ENCODE assay signal across 9 mouse cellular contexts in genomic region chr14:25587487-25588001, GRCm38 (mm10).
DNase-seq lines count a peak whose midpoint lies in the region; ATAC-seq lines count a peak whose summit lies in the region.
"Had no signal": no experiment of that assay in that cellular context is flagged by ENCODE, and none has a peak within 500 bp of the region (broad histone marks: within the 10 kb centered on the region; RNA-seq: fewer than 3 reads in every experiment).

No protein-coding gene starts in this region.

- H3K27ac ChIP-seq in forebrain, embryonic 16.5 days (ENCODE audit: low read length): peak overlapping the region; percentile 98
- H3K27ac ChIP-seq in intestine, embryonic 14.5 days (ENCODE audit: low read depth): peak overlapping the region; percentile 85
- peak overlapping the region; percentile 66 for H3K27ac ChIP-seq in liver, embryonic 11.5 days (ENCODE audit: low read depth, low read length)

- peak; percentile 59 to 60 for DNase-seq in cerebellum, postnatal 14 days
- DNase-seq in cerebellum, adult 11 months: no peak
- DNase-seq in adrenal gland, postnatal 25 days: peak; percentile 70
- DNase-seq in intestine, embryonic 14.5 days (ENCODE audit: low spot score): peak; percentile 69
- DNase-seq in liver, embryonic 11.5 days (ENCODE audit: low spot score): no peak
- DNase-seq in neural tube, embryonic 10.5 days (ENCODE audit: extremely low spot score, low spot score): peak; percentile 71
- no peak for DNase-seq in spleen, postnatal 14 days (ENCODE audit: low spot score in 2 of 2)

- no peaks in the 10 kb centered on the region for H3K36me3 ChIP-seq in forebrain, embryonic 16.5 days (ENCODE audit: control insufficient read depth, insufficient read depth)
- peaks cover 27% of the 10 kb centered on the region for H3K36me3 ChIP-seq in intestine, embryonic 14.5 days (ENCODE audit: control insufficient read depth, insufficient read depth, low read length)
- no peaks in the 10 kb centered on the region; the same call in 1 of the 2 replicates for H3K36me3 ChIP-seq in liver, embryonic 11.5 days (ENCODE audit: control insufficient read depth, insufficient read depth, low read length)

- H3K4me3 ChIP-seq in forebrain, embryonic 16.5 days (replicated peaks; ENCODE audit: low read length): no peak overlapping the region
- no peak overlapping the region for H3K4me3 ChIP-seq in intestine, embryonic 14.5 days (ENCODE audit: low read depth, low read length)
- no peak overlapping the region for H3K4me3 ChIP-seq in liver, embryonic 11.5 days (ENCODE audit: low read depth, low read length)

- peak overlapping the region; percentile 44 for H3K9ac ChIP-seq in forebrain, embryonic 16.5 days (replicated peaks; ENCODE audit: low read depth, low read length)
- peak overlapping the region; percentile 23; the same call in 1 of the 2 replicates for H3K9ac ChIP-seq in intestine, embryonic 14.5 days (ENCODE audit: low read length)
- H3K9ac ChIP-seq in liver, embryonic 11.5 days (ENCODE audit: low read depth, low read length): no peak overlapping the region

- peak; percentile 58 for ATAC-seq in forebrain, embryonic 16.5 days
- ATAC-seq in intestine, embryonic 14.5 days (replicated peaks; ENCODE audit: low FRiP score, low TSS enrichment, low read depth): peak; percentile 34; the same call in 1 of the 2 replicates
- ATAC-seq in liver, embryonic 11.5 days (replicated peaks; ENCODE audit: low FRiP score): 0 out of 2 replicates have a peak, but pooled peaks have one; percentile 30

- WGBS in forebrain, embryonic 16.5 days: 0% methylated on average over 6 of the region's 6 CpGs
- 7% methylated on average over 6 of the region's 6 CpGs for WGBS in intestine, embryonic 14.5 days
- WGBS in liver, embryonic 11.5 days: 17% methylated on average over 6 of the region's 6 CpGs

- H3K4me1 ChIP-seq in forebrain, embryonic 16.5 days (replicated peaks; ENCODE audit: control insufficient read depth, insufficient read depth, low read length): peaks cover 66% of the 10 kb centered on the region
- H3K4me1 ChIP-seq in intestine, embryonic 14.5 days (replicated peaks; ENCODE audit: control insufficient read depth, insufficient read depth, low read length): peaks cover 63% of the 10 kb centered on the region
- H3K4me1 ChIP-seq in liver, embryonic 11.5 days (replicated peaks; ENCODE audit: control insufficient read depth, insufficient read depth, low read length): peaks cover 50% of the 10 kb centered on the region

- no peaks in the 10 kb centered on the region for H3K27me3 ChIP-seq in forebrain, embryonic 16.5 days (replicated peaks; ENCODE audit: control insufficient read depth, insufficient read depth, low read length)
- no peaks in the 10 kb centered on the region for H3K27me3 ChIP-seq in intestine, embryonic 14.5 days (replicated peaks; ENCODE audit: control insufficient read depth, insufficient read depth, low read length)
- no peaks in the 10 kb centered on the region for H3K27me3 ChIP-seq in liver, embryonic 11.5 days (replicated peaks; ENCODE audit: control insufficient read depth, insufficient read depth, low read length)
- H3K27me3 ChIP-seq: CH12.LX had no signal

- peak overlapping the region; percentile 38 for H3K4me2 ChIP-seq in forebrain, embryonic 16.5 days (ENCODE audit: low read length)
- 0 out of 2 replicates have a peak overlapping the region, but pooled peaks have one; percentile 1 for H3K4me2 ChIP-seq in intestine, embryonic 14.5 days (ENCODE audit: low read length)
- peak overlapping the region; percentile 8; the same call in 1 of the 2 replicates for H3K4me2 ChIP-seq in liver, embryonic 11.5 days

- no peaks in the 10 kb centered on the region for H3K9me3 ChIP-seq in forebrain, embryonic 16.5 days (ENCODE audit: control insufficient read depth, low read length)
- H3K9me3 ChIP-seq in intestine, embryonic 14.5 days (ENCODE audit: control insufficient read depth, low read length): no peaks in the 10 kb centered on the region
- no peaks in the 10 kb centered on the region for H3K9me3 ChIP-seq in liver, embryonic 11.5 days (ENCODE audit: control insufficient read depth, low read length)

Comparison
In these comparisons a context has a peak if more than half of its experiments do, and no peak if none do; other contexts are left out.
1. DNase-seq: peak in cerebellum, postnatal 14 days (2 of 2), adrenal gland, postnatal 25 days (single experiment), intestine, embryonic 14.5 days (single experiment) and neural tube, embryonic 10.5 days (single experiment); none in cerebellum, adult 11 months (single experiment), liver, embryonic 11.5 days (single experiment) and spleen, postnatal 14 days (0 of 2).
2. Peak in every context shown above with its lines, with median percentiles within 50 percentile points of each other: ATAC-seq, H3K27ac ChIP-seq and H3K4me2 ChIP-seq.